Mouse (Mus musculus): ENCODE results near the gene Thsd7b. TPM values are rescaled to one million over a fixed set of nuclear protein-coding genes. Genes with fewer than 3 reads are reported as not detected.
A peak's percentile ranks its signal among the peaks of the same experiment; 100 is the strongest.

Gene Thsd7b
- polyA plus RNA-seq, 1 experiment from 2014 or later = 10.6 TPM

DNA sequence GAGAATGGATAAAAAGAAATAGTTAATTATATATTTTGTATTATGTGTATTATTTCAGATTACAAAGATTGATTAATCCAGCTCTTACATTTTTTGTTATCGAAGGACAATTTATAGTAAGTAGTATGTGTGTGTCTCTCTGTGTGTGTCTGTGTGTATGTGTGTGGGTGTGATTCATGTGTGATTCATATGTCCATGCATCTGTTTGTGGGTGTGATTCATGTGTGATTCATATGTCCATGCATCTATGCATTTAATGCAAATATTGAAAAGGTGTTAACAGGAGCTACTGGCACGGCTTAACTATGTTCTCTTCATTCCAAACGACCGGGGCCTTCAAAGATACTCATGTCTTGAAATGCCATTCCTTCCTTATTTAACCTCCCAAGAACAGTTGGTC lies 90.3 kb downstream of the Thsd7b start:
- H3K4me1 ChIP-seq (ENCODE audit: control insufficient read depth, insufficient read depth, low read length) = no peaks in the 10 kb centered on the region
- H3K4me2 ChIP-seq (ENCODE audit: low read depth, low read length) = no peak overlapping the region
- no peak for ATAC-seq (ENCODE audit: low read depth)
- WGBS = 90% methylated on average over 4 of the region's 4 CpGs
- H3K27me3 ChIP-seq (ENCODE audit: control insufficient read depth, insufficient read depth, low read length) = no peaks in the 10 kb centered on the region
- no peaks in the 10 kb centered on the region for H3K36me3 ChIP-seq (ENCODE audit: control insufficient read depth, insufficient read depth, low read length)
- no peak overlapping the region for H3K9ac ChIP-seq (replicated peaks; ENCODE audit: low read depth, low read length)
- H3K4me3 ChIP-seq (ENCODE audit: low read depth, low read length) = no peak overlapping the region
- H3K9me3 ChIP-seq (ENCODE audit: control insufficient read depth, low read length) = no peaks in the 10 kb centered on the region
- no peak overlapping the region for H3K27ac ChIP-seq (ENCODE audit: low read depth, low read length)

DNA sequence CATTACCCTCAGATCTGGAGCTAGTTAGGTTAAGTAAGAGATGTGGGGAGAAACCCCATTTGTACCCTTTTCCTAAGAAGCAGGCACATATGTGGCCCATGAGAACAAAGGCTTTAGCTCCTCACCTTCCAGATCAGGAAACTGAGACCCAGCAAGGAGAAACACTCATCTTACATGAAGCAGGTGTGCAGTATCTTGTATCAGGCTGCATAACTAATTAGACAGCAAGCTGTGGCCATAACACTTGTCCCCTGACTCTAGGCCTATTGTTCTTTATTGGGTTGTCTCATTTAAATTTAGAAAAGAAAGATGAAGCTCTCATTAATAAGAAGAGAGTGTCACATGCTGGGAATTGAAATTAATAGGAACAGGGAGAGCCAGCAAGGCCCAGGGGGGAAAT lies 91.7 kb downstream of the Thsd7b start:
- no peaks in the 10 kb centered on the region for H3K4me1 ChIP-seq (ENCODE audit: control insufficient read depth, insufficient read depth, low read length)
- no peak overlapping the region for H3K9ac ChIP-seq (replicated peaks; ENCODE audit: low read depth, low read length)
- no peaks in the 10 kb centered on the region for H3K9me3 ChIP-seq (ENCODE audit: control insufficient read depth, low read length)
- no peak overlapping the region for H3K4me3 ChIP-seq (ENCODE audit: low read depth, low read length)
- no peak overlapping the region for H3K27ac ChIP-seq (ENCODE audit: low read depth, low read length)
- H3K36me3 ChIP-seq (ENCODE audit: control insufficient read depth, insufficient read depth, low read length) = no peaks in the 10 kb centered on the region
- H3K4me2 ChIP-seq (ENCODE audit: low read depth, low read length) = no peak overlapping the region
- peak; percentile 51; the same call in 1 of the 2 replicates for ATAC-seq (ENCODE audit: low read depth)
- no peaks in the 10 kb centered on the region for H3K27me3 ChIP-seq (ENCODE audit: control insufficient read depth, insufficient read depth, low read length)

DNA sequence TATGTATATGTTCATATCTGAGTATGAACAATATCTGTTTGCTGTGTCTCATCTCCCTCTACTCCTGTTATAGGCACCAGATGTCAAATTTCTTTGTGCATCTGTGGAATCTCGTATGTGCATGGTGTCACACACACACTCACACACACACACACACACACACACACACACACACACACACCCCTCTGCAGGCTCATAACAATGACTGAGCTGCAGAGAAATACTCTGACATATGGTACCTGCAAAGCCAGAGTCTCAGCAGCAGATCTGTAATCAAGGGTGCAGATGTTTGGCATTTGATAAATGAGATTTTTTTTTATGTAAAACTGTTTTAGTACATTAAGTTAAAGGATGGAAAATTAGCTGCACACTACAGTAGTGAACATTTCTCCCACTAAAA lies 92.5 kb downstream of the Thsd7b start:
- peak; percentile 68; the same call in 1 of the 2 replicates for ATAC-seq (ENCODE audit: low read depth)
- Histone ChIP-seq H3K9me3 (ENCODE audit: control insufficient read depth, low read length) (no peaks in the 10 kb centered on the region), H3K4me2 (ENCODE audit: low read depth, low read length) (no peak overlapping the region), H3K9ac (replicated peaks; ENCODE audit: low read depth, low read length) (no peak overlapping the region), H3K4me3 (ENCODE audit: low read depth, low read length) (no peak overlapping the region), H3K27ac (ENCODE audit: low read depth, low read length) (no peak overlapping the region), H3K36me3 (ENCODE audit: control insufficient read depth, insufficient read depth, low read length) (no peaks in the 10 kb centered on the region), H3K4me1 (ENCODE audit: control insufficient read depth, insufficient read depth, low read length) (no peaks in the 10 kb centered on the region), H3K27me3 (ENCODE audit: control insufficient read depth, insufficient read depth, low read length) (no peaks in the 10 kb centered on the region)
- WGBS = 17% methylated on average over 1 of the region's 1 CpGs

DNA sequence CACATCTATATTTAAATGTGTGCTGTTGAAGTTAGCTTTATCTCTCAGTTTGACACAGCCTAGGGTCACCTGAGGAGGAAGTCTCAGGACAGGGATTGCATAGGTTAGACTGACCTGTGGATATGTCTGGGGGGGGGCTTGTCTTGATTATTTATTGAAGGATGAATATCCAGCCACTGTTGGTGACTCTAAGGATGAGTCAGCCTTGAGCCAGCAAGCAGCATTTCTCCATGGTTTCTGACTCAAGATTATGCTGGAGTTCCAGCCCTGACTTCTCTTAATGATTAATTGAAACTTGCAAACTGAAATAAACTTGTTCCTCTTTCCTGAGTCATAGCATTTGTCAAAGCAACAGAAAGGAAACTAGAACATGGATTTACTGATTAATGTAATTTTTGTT lies 113.4 kb downstream of the Thsd7b start:
- no peak overlapping the region for H3K9ac ChIP-seq (replicated peaks; ENCODE audit: low read depth, low read length)
- ATAC-seq (ENCODE audit: low read depth) = no peak
- no peaks in the 10 kb centered on the region for H3K27me3 ChIP-seq (ENCODE audit: control insufficient read depth, insufficient read depth, low read length)
- H3K4me2 ChIP-seq (ENCODE audit: low read depth, low read length) = no peak overlapping the region
- no peaks in the 10 kb centered on the region for H3K4me1 ChIP-seq (ENCODE audit: control insufficient read depth, insufficient read depth, low read length)
- no peaks in the 10 kb centered on the region for H3K9me3 ChIP-seq (ENCODE audit: control insufficient read depth, low read length)
- H3K36me3 ChIP-seq (ENCODE audit: control insufficient read depth, insufficient read depth, low read length) = no peaks in the 10 kb centered on the region
- H3K4me3 ChIP-seq (ENCODE audit: low read depth, low read length) = no peak overlapping the region
- H3K27ac ChIP-seq (ENCODE audit: low read depth, low read length) = no peak overlapping the region

DNA sequence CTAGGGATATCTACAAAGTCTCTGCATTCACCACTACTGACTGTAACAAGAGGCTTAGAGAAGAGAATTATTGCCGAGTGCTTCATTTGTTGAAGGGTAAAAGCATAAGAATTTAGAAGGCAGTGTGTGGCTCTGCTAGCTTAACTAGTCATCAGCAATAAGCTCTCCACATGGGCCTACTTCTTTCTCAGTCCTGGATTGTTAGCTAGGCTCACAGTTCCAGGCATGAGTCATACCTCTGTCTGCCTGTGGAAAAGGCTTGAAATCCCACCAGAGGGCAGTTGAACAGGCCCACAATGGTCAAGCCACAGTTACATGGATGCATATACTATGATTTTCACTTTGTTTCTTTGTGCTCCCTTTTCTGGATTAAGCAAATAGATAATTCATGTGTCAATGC lies 138.5 kb downstream of the Thsd7b start:
- no peak overlapping the region for H3K27ac ChIP-seq (ENCODE audit: low read depth, low read length)
- no peaks in the 10 kb centered on the region for H3K4me1 ChIP-seq (ENCODE audit: control insufficient read depth, insufficient read depth, low read length)
- H3K27me3 ChIP-seq (ENCODE audit: control insufficient read depth, insufficient read depth, low read length) = no peaks in the 10 kb centered on the region
- no peak overlapping the region for H3K4me2 ChIP-seq (ENCODE audit: low read depth, low read length)
- ATAC-seq (ENCODE audit: low read depth) = no peak
- H3K9me3 ChIP-seq (ENCODE audit: control insufficient read depth, low read length) = no peaks in the 10 kb centered on the region
- no peak overlapping the region for H3K9ac ChIP-seq (replicated peaks; ENCODE audit: low read depth, low read length)
- H3K36me3 ChIP-seq (ENCODE audit: control insufficient read depth, insufficient read depth, low read length) = no peaks in the 10 kb centered on the region
- H3K4me3 ChIP-seq (ENCODE audit: low read depth, low read length) = no peak overlapping the region
- 94% methylated on average over 1 of the region's 1 CpGs for WGBS

DNA sequence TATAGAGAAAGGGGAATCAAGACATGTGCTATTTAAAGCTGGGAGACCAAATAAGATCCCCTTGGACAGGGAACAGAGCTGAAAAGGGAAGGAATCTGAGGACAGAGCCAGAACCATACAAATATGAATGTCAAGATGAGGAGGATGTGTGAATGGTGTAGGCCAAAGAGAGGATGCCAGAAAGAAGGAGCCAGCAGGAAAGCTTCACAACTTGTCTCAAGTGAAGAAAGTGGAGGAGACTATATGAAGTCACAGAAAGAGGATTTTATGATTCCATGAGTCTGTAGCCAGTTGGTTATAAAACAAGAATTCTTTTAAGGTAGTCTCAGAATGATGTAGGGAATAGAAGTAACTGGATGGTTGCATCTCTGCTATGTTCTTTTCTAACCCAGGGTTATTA lies 148.5 kb downstream of the Thsd7b start:
- H3K36me3 ChIP-seq (ENCODE audit: control insufficient read depth, insufficient read depth, low read length) = no peaks in the 10 kb centered on the region
- no peaks in the 10 kb centered on the region for H3K27me3 ChIP-seq (ENCODE audit: control insufficient read depth, insufficient read depth, low read length)
- no peaks in the 10 kb centered on the region for H3K4me1 ChIP-seq (ENCODE audit: control insufficient read depth, insufficient read depth, low read length)
- H3K4me3 ChIP-seq (ENCODE audit: low read depth, low read length) = no peak overlapping the region
- no peak overlapping the region for H3K4me2 ChIP-seq (ENCODE audit: low read depth, low read length)
- ATAC-seq (ENCODE audit: low read depth) = no peak
- H3K9ac ChIP-seq (replicated peaks; ENCODE audit: low read depth, low read length) = no peak overlapping the region
- no peaks in the 10 kb centered on the region for H3K9me3 ChIP-seq (ENCODE audit: control insufficient read depth, low read length)
- H3K27ac ChIP-seq (ENCODE audit: low read depth, low read length) = no peak overlapping the region

DNA sequence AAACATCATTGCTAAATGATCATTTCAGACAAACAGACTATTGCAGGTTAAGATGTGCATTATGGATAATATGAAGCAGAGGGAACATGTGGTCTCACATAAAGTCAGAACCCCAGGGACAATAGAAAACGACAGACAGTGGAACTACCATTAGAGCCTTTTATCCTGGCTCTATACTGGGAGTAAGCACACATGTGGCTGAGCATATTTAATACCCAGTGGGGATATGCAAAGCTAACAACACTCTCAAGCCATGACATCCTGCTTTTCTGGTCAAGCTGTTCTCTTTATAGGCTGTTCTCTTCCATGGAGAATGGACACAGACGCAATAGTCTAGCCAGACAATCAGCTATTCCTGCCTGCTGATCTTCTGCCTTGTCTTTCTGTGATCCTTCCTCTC lies 191.3 kb downstream of the Thsd7b start:
- 40% methylated on average over 2 of the region's 2 CpGs for WGBS
- ATAC-seq (ENCODE audit: low read depth) = peak; percentile 63
- H3K9ac ChIP-seq (replicated peaks; ENCODE audit: low read depth, low read length) = no peak overlapping the region
- H3K4me3 ChIP-seq (ENCODE audit: low read depth, low read length) = no peak overlapping the region
- no peaks in the 10 kb centered on the region for H3K4me1 ChIP-seq (ENCODE audit: control insufficient read depth, insufficient read depth, low read length)
- no peaks in the 10 kb centered on the region for H3K27me3 ChIP-seq (ENCODE audit: control insufficient read depth, insufficient read depth, low read length)
- H3K36me3 ChIP-seq (ENCODE audit: control insufficient read depth, insufficient read depth, low read length) = no peaks in the 10 kb centered on the region
- H3K27ac ChIP-seq (ENCODE audit: low read depth, low read length) = no peak overlapping the region
- no peaks in the 10 kb centered on the region for H3K9me3 ChIP-seq (ENCODE audit: control insufficient read depth, low read length)
- H3K4me2 ChIP-seq (ENCODE audit: low read depth, low read length) = no peak overlapping the region

DNA sequence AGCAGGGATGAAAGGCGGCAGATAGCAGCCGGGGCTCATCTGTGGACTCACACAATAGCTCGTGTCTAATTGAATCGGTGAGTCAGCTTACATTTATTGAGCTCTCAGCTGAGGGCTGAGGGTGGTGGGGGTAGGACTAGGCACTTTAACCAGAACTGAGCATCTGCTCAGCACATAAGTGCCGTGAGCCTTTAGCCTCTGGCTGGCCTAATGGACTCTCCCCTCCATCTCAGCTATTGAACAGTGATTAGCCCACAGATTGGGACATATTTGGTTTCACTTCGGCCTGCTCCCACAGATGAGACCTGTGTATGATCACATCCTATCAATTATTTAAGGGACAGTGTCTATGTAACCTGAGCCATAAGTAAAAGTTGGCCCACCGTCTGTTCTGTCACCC lies 200.4 kb downstream of the Thsd7b start:
- H3K27ac ChIP-seq (ENCODE audit: low read depth, low read length) = no peak overlapping the region
- H3K9me3 ChIP-seq (ENCODE audit: control insufficient read depth, low read length) = no peaks in the 10 kb centered on the region
- H3K36me3 ChIP-seq (ENCODE audit: control insufficient read depth, insufficient read depth, low read length) = no peaks in the 10 kb centered on the region
- no peak overlapping the region for H3K4me3 ChIP-seq (ENCODE audit: low read depth, low read length)
- 23% methylated on average over 7 of the region's 7 CpGs for WGBS
- H3K4me2 ChIP-seq (ENCODE audit: low read depth, low read length) = no peak overlapping the region
- H3K9ac ChIP-seq (replicated peaks; ENCODE audit: low read depth, low read length) = no peak overlapping the region
- H3K27me3 ChIP-seq (ENCODE audit: control insufficient read depth, insufficient read depth, low read length) = no peaks in the 10 kb centered on the region
- ATAC-seq (ENCODE audit: low read depth) = peak; percentile 94; the same call in 1 of the 2 replicates
- H3K4me1 ChIP-seq (ENCODE audit: control insufficient read depth, insufficient read depth, low read length) = no peaks in the 10 kb centered on the region

DNA sequence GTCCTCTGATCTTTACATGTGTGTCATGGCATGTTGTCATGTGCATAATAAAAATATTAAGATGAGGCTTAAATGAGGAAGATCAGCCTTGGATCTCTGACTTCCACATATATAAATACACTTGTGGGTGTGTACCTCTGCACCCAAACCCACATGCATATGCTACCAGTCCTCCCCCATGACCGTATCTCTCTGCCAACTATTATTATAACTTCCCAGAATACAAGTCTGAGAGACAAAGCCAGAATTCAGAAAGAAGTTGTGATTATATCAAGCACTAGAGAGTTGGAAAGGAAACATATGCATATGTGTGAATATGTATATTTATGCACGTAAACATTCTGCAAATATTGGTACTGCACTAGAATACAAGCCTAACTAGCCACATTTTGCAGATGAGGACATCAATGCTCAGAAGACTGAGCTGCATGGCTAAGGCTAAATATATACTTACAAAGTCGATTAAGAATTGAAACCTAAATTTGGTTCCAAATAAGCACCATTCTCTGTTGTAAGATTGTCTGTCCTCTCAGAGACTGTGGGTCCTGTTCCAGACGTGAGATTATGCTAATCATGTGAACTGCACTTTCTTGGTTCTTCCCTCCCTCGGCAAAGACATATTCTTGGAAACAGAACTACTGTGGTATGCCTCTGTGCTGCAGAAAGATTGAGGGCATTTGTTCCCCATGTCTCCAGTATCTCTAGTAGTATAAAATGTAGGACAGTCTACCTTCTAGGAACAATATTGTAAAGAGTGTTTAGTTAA lies 211.3 kb downstream of the Thsd7b start:
- H3K27me3 ChIP-seq (ENCODE audit: control insufficient read depth, insufficient read depth, low read length) = no peaks in the 10 kb centered on the region
- H3K4me3 ChIP-seq (ENCODE audit: low read depth, low read length) = no peak overlapping the region
- H3K9me3 ChIP-seq (ENCODE audit: control insufficient read depth, low read length) = no peaks in the 10 kb centered on the region
- no peak overlapping the region for H3K4me2 ChIP-seq (ENCODE audit: low read depth, low read length)
- ATAC-seq (ENCODE audit: low read depth) = no peak
- H3K9ac ChIP-seq (replicated peaks; ENCODE audit: low read depth, low read length) = no peak overlapping the region
- no peaks in the 10 kb centered on the region for H3K36me3 ChIP-seq (ENCODE audit: control insufficient read depth, insufficient read depth, low read length)
- WGBS = 85% methylated on average over 5 of the region's 5 CpGs
- H3K4me1 ChIP-seq (ENCODE audit: control insufficient read depth, insufficient read depth, low read length) = no peaks in the 10 kb centered on the region
- no peak overlapping the region for H3K27ac ChIP-seq (ENCODE audit: low read depth, low read length)

Measured in neural tube, embryonic 14.5 days (tissue).